Mouse (Mus musculus): ENCODE measurements at regions not wholly inside any gene's neighbourhood (a gene's known extent, or its start where the extent isn't known, plus 50 kb on each side); places are given as distances from the start of the nearest gene placed in this dataset.

GRCm38 (mm10) chr3:62985033-62985432, 256.3 kb upstream of the Mme start:
- DNase-seq (ENCODE audit: low spot score, missing footprints) (no peak), ATAC-seq (ENCODE audit: low FRiP score) (no peak)
- 79% methylated on average over 4 of the region's 4 CpGs for WGBS
- no peak overlapping the region for H3K4me2 ChIP-seq
- H3K9ac ChIP-seq (ENCODE audit: low read length), result no peak overlapping the region
- H3K27me3 ChIP-seq (ENCODE audit: control insufficient read depth, insufficient read depth, low read length), result no peaks in the 10 kb centered on the region
- H3K4me3 ChIP-seq (ENCODE audit: low read depth, low read length), result no peak overlapping the region
- no peaks in the 10 kb centered on the region for H3K36me3 ChIP-seq (ENCODE audit: control insufficient read depth, insufficient read depth, low read length)
- H3K27ac ChIP-seq (ENCODE audit: low read depth, low read length), result no peak overlapping the region
- no peaks in the 10 kb centered on the region for H3K9me3 ChIP-seq (ENCODE audit: control insufficient read depth, low read length)
- no peaks in the 10 kb centered on the region for H3K4me1 ChIP-seq (ENCODE audit: control insufficient read depth, insufficient read depth, low read length)

GRCm38 (mm10) chr3:62976906-62977305, 264.4 kb upstream of the Mme start:
- H3K36me3 ChIP-seq (ENCODE audit: control insufficient read depth, insufficient read depth, low read length), result no peaks in the 10 kb centered on the region
- no peak overlapping the region for H3K4me3 ChIP-seq (ENCODE audit: low read depth, low read length)
- DNase-seq (ENCODE audit: low spot score, missing footprints) (no peak), ATAC-seq (ENCODE audit: low FRiP score) (no peak)
- H3K4me1 ChIP-seq (ENCODE audit: control insufficient read depth, insufficient read depth, low read length), result no peaks in the 10 kb centered on the region
- 85% methylated on average over 1 of the region's 1 CpGs for WGBS
- H3K9ac ChIP-seq (ENCODE audit: low read length), result no peak overlapping the region
- no peaks in the 10 kb centered on the region for H3K27me3 ChIP-seq (ENCODE audit: control insufficient read depth, insufficient read depth, low read length)
- no peak overlapping the region for H3K4me2 ChIP-seq
- H3K27ac ChIP-seq (ENCODE audit: low read depth, low read length), result no peak overlapping the region
- no peaks in the 10 kb centered on the region for H3K9me3 ChIP-seq (ENCODE audit: control insufficient read depth, low read length)

- H3K36me3 ChIP-seq (ENCODE audit: control insufficient read depth, insufficient read depth, low read length), result no peaks in the 10 kb centered on the region
- DNase-seq (ENCODE audit: low spot score, missing footprints) (no peak), ATAC-seq (ENCODE audit: low FRiP score) (no peak)
- H3K9ac ChIP-seq (ENCODE audit: low read length), result no peak overlapping the region
- no peaks in the 10 kb centered on the region for H3K9me3 ChIP-seq (ENCODE audit: control insufficient read depth, low read length)
- H3K4me1 ChIP-seq (ENCODE audit: control insufficient read depth, insufficient read depth, low read length), result no peaks in the 10 kb centered on the region
- no peak overlapping the region for H3K4me2 ChIP-seq
- 65% methylated on average over 1 of the region's 1 CpGs for WGBS
- no peak overlapping the region for H3K27ac ChIP-seq (ENCODE audit: low read depth, low read length)
- no peak overlapping the region for H3K4me3 ChIP-seq (ENCODE audit: low read depth, low read length)
- no peaks in the 10 kb centered on the region for H3K27me3 ChIP-seq (ENCODE audit: control insufficient read depth, insufficient read depth, low read length)
Observed at GRCm38 (mm10) chr3:62963244-62963643, 278.1 kb upstream of the Mme start.

GRCm38 (mm10) chr3:62962608-62963007, 278.7 kb upstream of the Mme start:
- H3K9me3 ChIP-seq (ENCODE audit: control insufficient read depth, low read length), result no peaks in the 10 kb centered on the region
- H3K9ac ChIP-seq (ENCODE audit: low read length), result no peak overlapping the region
- no peak overlapping the region for H3K4me3 ChIP-seq (ENCODE audit: low read depth, low read length)
- no peak for DNase-seq (ENCODE audit: low spot score, missing footprints)
- no peaks in the 10 kb centered on the region for H3K36me3 ChIP-seq (ENCODE audit: control insufficient read depth, insufficient read depth, low read length)
- H3K4me1 ChIP-seq (ENCODE audit: control insufficient read depth, insufficient read depth, low read length), result no peaks in the 10 kb centered on the region
- no peak overlapping the region for H3K27ac ChIP-seq (ENCODE audit: low read depth, low read length)
- no peaks in the 10 kb centered on the region for H3K27me3 ChIP-seq (ENCODE audit: control insufficient read depth, insufficient read depth, low read length)
- no peak overlapping the region for H3K4me2 ChIP-seq
- WGBS, result 54% methylated on average over 4 of the region's 4 CpGs
- ATAC-seq (ENCODE audit: low FRiP score), result no peak

DNA sequence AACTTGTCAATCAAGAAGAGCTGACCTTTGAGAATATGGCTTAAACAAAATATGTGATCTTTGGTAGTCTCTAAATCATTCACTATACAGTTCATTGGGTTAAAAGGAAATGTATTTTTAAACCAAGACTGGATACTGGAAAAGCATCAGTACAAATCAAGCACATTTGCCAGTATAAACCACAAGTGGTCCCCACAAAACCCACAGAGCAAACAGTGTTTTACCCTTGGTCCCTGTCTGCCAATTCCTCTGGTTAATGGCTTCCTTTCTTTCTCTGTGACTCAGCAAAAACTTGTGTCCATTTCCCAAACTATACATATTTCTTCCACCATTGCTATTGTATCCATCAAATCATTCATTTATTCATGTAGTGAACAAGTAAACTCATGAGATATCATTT, 296.0 kb upstream of the Mme start:
- no peaks in the 10 kb centered on the region for H3K36me3 ChIP-seq (ENCODE audit: control insufficient read depth, insufficient read depth, low read length)
- DNase-seq (ENCODE audit: low spot score, missing footprints) (no peak), ATAC-seq (ENCODE audit: low FRiP score) (no peak)
- no peak overlapping the region for H3K4me3 ChIP-seq (ENCODE audit: low read depth, low read length)
- H3K4me2 ChIP-seq, result no peak overlapping the region
- H3K27me3 ChIP-seq (ENCODE audit: control insufficient read depth, insufficient read depth, low read length), result no peaks in the 10 kb centered on the region
- no peaks in the 10 kb centered on the region for H3K4me1 ChIP-seq (ENCODE audit: control insufficient read depth, insufficient read depth, low read length)
- no peak overlapping the region for H3K9ac ChIP-seq (ENCODE audit: low read length)
- no peak overlapping the region for H3K27ac ChIP-seq (ENCODE audit: low read depth, low read length)
- H3K9me3 ChIP-seq (ENCODE audit: control insufficient read depth, low read length), result no peaks in the 10 kb centered on the region

GRCm38 (mm10) chr3:62938601-62939000, 302.7 kb upstream of the Mme start:
- DNase-seq (ENCODE audit: low spot score, missing footprints) (no peak), ATAC-seq (ENCODE audit: low FRiP score) (no peak)
- Histone ChIP-seq H3K4me3 (ENCODE audit: low read depth, low read length) (no peak overlapping the region), H3K36me3 (ENCODE audit: control insufficient read depth, insufficient read depth, low read length) (no peaks in the 10 kb centered on the region), H3K4me2 (no peak overlapping the region), H3K27me3 (ENCODE audit: control insufficient read depth, insufficient read depth, low read length) (no peaks in the 10 kb centered on the region), H3K27ac (ENCODE audit: low read depth, low read length) (no peak overlapping the region), H3K9ac (ENCODE audit: low read length) (no peak overlapping the region), H3K9me3 (ENCODE audit: control insufficient read depth, low read length) (no peaks in the 10 kb centered on the region), H3K4me1 (ENCODE audit: control insufficient read depth, insufficient read depth, low read length) (no peaks in the 10 kb centered on the region)
- 72% methylated on average over 1 of the region's 1 CpGs for WGBS

DNA sequence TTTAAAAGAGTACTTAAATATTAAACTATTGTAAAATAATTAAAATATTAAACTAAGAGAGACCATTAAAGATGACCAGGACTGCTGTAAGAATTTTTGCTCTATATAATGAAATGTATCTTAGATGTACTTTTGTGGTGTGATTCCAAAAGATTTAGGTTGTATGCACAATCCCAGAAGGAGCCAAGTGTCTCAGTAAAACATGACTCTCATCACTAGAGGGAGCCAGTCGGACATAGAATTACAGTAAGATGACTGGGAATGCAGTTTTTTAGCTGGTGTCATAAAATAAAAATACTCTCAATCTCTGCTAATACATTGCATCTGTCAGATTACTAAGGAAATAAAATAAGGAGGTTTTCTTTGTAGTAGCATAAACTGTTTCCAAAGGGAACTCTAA, 316.9 kb upstream of the Mme start:
- Histone ChIP-seq H3K4me3 (ENCODE audit: low read depth, low read length) (no peak overlapping the region), H3K27me3 (ENCODE audit: control insufficient read depth, insufficient read depth, low read length) (no peaks in the 10 kb centered on the region), H3K27ac (ENCODE audit: low read depth, low read length) (no peak overlapping the region), H3K4me1 (ENCODE audit: control insufficient read depth, insufficient read depth, low read length) (no peaks in the 10 kb centered on the region), H3K9me3 (ENCODE audit: control insufficient read depth, low read length) (no peaks in the 10 kb centered on the region), H3K4me2 (no peak overlapping the region), H3K9ac (ENCODE audit: low read length) (no peak overlapping the region), H3K36me3 (ENCODE audit: control insufficient read depth, insufficient read depth, low read length) (no peaks in the 10 kb centered on the region)
- 6% methylated on average over 1 of the region's 1 CpGs for WGBS
- peak; percentile 80 for DNase-seq (ENCODE audit: low spot score, missing footprints)
- no peak for ATAC-seq (ENCODE audit: low FRiP score)

DNA sequence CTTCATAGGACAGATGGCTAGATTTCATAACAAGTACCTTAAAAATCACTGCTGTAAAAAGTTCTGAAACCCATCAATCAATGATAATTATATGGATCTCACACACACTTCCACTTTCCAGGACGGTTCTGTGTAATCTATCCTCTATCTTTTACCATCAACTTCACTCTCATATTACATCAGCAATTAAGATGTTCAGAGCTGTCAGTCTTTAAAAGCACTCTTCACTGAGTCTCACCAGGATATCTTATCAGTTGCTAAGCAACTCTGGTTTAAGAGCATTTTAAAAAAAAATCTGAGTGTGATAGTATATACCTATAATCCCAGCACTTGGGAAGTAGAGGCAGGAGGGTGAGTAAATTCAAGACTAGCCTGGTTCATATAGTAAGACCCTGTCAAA, 312.0 kb upstream of the Gpr149 start:
- H3K4me1 ChIP-seq (ENCODE audit: control insufficient read depth, insufficient read depth, low read length), result no peaks in the 10 kb centered on the region
- H3K36me3 ChIP-seq (ENCODE audit: control insufficient read depth, insufficient read depth, low read length), result no peaks in the 10 kb centered on the region
- no peak for ATAC-seq (ENCODE audit: low FRiP score)
- no peak overlapping the region for H3K9ac ChIP-seq (ENCODE audit: low read length)
- H3K4me3 ChIP-seq (ENCODE audit: low read depth, low read length), result no peak overlapping the region
- H3K9me3 ChIP-seq (ENCODE audit: control insufficient read depth, low read length), result no peaks in the 10 kb centered on the region
- no peaks in the 10 kb centered on the region for H3K27me3 ChIP-seq (ENCODE audit: control insufficient read depth, insufficient read depth, low read length)
- WGBS, result 32% methylated on average over 1 of the region's 1 CpGs
- no peak overlapping the region for H3K4me2 ChIP-seq
- DNase-seq (ENCODE audit: low spot score, missing footprints), result peak; percentile 65
- no peak overlapping the region for H3K27ac ChIP-seq (ENCODE audit: low read depth, low read length)

GRCm38 (mm10) chr3:62885104-62885503, 280.2 kb upstream of the Gpr149 start:
- Histone ChIP-seq H3K4me3 (ENCODE audit: low read depth, low read length) (no peak overlapping the region), H3K27me3 (ENCODE audit: control insufficient read depth, insufficient read depth, low read length) (no peaks in the 10 kb centered on the region), H3K27ac (ENCODE audit: low read depth, low read length) (no peak overlapping the region), H3K9ac (ENCODE audit: low read length) (no peak overlapping the region), H3K4me1 (ENCODE audit: control insufficient read depth, insufficient read depth, low read length) (no peaks in the 10 kb centered on the region), H3K9me3 (ENCODE audit: control insufficient read depth, low read length) (no peaks in the 10 kb centered on the region), H3K4me2 (no peak overlapping the region), H3K36me3 (ENCODE audit: control insufficient read depth, insufficient read depth, low read length) (no peaks in the 10 kb centered on the region)
- DNase-seq (ENCODE audit: low spot score, missing footprints), result no peak
- no peak for ATAC-seq (ENCODE audit: low FRiP score)

Measured in midbrain, embryonic 11.5 days (tissue).